Mouse (Mus musculus): ENCODE data around the gene Krtap17-1.

- no peak for TF ChIP-seq CTCF (IDR thresholded peaks at IDR 0.05; ENCODE audit: low read depth)
- TF ChIP-seq EP300 (optimal IDR thresholded peaks at IDR 0.05): no peak
These were observed 16.9 kb upstream of the Krtap17-1 start for GRCm38 (mm10) chr11:100010682-100011081.

Data from stomach, postnatal 0 days (tissue).